Mouse (Mus musculus): ENCODE measurements at regions not wholly inside any gene's neighbourhood (a gene's known extent, or its start where the extent isn't known, plus 50 kb on each side); places are given as distances from the start of the nearest gene placed in this dataset.

DNA sequence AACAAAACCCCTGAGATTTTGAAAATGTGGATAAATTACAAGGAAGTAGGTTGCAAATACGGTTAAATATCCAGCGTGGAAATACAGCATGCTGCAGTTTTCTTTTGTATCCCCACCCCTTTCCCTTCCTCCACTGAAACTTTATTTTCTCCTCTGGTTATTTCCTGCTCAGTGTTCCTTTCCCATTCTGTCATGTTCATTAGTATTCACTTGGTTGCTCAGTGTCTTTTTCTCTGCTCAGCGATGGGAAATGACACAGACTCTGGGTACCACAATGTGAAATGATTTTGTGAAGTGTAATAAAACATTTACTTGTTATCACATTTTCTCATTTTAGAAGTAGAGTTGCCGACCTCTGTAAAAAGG is 169.6 kb upstream of the Col8a1 start:
- TF ChIP-seq POLR2A (IDR thresholded peaks at IDR 0.05; ENCODE audit: borderline replicate concordance, insufficient read depth, low read length) (no peak), CTCF (IDR thresholded peaks at IDR 0.05; ENCODE audit: borderline replicate concordance, insufficient read depth, low read depth, low read length) (no peak)
